Comparison of ENCODE assay signal across 32 mouse cellular contexts in genomic region chr3:86024065-86024795, GRCm38 (mm10). TPM values are rescaled to one million over a fixed set of nuclear protein-coding genes. Genes with fewer than 3 reads are reported as not detected.
"Had no signal": no experiment of that assay in that cellular context is flagged by ENCODE, and none has a peak within 500 bp of the region (broad histone marks: within the 10 kb centered on the region; RNA-seq: fewer than 3 reads in every experiment).

No protein-coding gene starts in this region.

- H3K4me2 ChIP-seq: kidney, embryonic 15.5 days; limb, embryonic 15.5 days; liver, embryonic 11.5 days; lung, embryonic 15.5 days; midbrain, embryonic 13.5 days; neural tube, embryonic 13.5 days had no signal

- H3K4me1 ChIP-seq: kidney, embryonic 15.5 days; limb, embryonic 15.5 days; lung, embryonic 15.5 days; midbrain, embryonic 10.5 days; midbrain, embryonic 13.5 days; neural tube, embryonic 13.5 days had no signal

- DNase-seq: kidney, adult 11 months; kidney, adult 8-10 months; kidney, postnatal 10 days; kidney, postnatal 36 days; layer of hippocampus, postnatal 36 days; liver, postnatal 0 days; lung, postnatal 36 days; retina, postnatal 1 day; thymus, adult 18-20 months; thymus, postnatal 36 days had no signal

- ATAC-seq: liver, postnatal 0 days; midbrain, embryonic 13.5 days; midbrain, embryonic 16.5 days had no signal

- H3K4me3 ChIP-seq: kidney, embryonic 15.5 days; left cerebral cortex, adult 2 months; limb, embryonic 15.5 days; lung, embryonic 15.5 days; megakaryocyte, embryonic 14.5 days; midbrain, embryonic 10.5 days; midbrain, embryonic 13.5 days; myocyte; neural tube, embryonic 13.5 days had no signal

- H3K9me3 ChIP-seq: kidney, embryonic 15.5 days; limb, embryonic 15.5 days; lung, embryonic 15.5 days; midbrain, embryonic 10.5 days; midbrain, embryonic 13.5 days; neural tube, embryonic 13.5 days had no signal

- H3K27ac ChIP-seq: kidney, embryonic 15.5 days; left cerebral cortex, adult 2 months; limb, embryonic 15.5 days; liver, embryonic 14.5 days; lung, embryonic 15.5 days; midbrain, embryonic 10.5 days; midbrain, embryonic 13.5 days; neural tube, embryonic 13.5 days had no signal

- H3K9ac ChIP-seq: kidney, embryonic 15.5 days; limb, embryonic 15.5 days; liver, embryonic 14.5 days; liver, postnatal 0 days; lung, embryonic 15.5 days; midbrain, embryonic 13.5 days; neural tube, embryonic 13.5 days had no signal

- H3K36me3 ChIP-seq: limb, embryonic 15.5 days; lung, embryonic 15.5 days; midbrain, embryonic 10.5 days; midbrain, embryonic 13.5 days; neural tube, embryonic 13.5 days had no signal

- H3K27me3 ChIP-seq: kidney, embryonic 15.5 days; limb, embryonic 15.5 days; lung, embryonic 15.5 days; megakaryocyte, embryonic 14.5 days; midbrain, embryonic 13.5 days; neural tube, embryonic 13.5 days had no signal

RNA-seq across cellular contexts. Expression of gene Prss48, which starts 21.9 kb away (rescaled TPM):
- total RNA-seq: layer of hippocampus, adult 8-10 months; layer of hippocampus, postnatal 10 days; layer of hippocampus, postnatal 36 days; left cerebral cortex, adult 2 months; left cerebral cortex, postnatal 10 days; left cerebral cortex, postnatal 36 days; monocyte, adult 5-6 weeks; neutrophil, adult 5-6 weeks had no signal
- polyA plus RNA-seq: limb, embryonic 15.5 days; liver, embryonic 14.5 days; liver, postnatal 0 days; lung, embryonic 15.5 days; midbrain, embryonic 10.5 days; midbrain, embryonic 13.5 days; midbrain, embryonic 16.5 days; myocyte; neural tube, embryonic 13.5 days; small intestine, adult 2 months; spleen, adult 2 months; stomach, embryonic 16.5 days; urinary bladder, adult 2 months had no signal
